Mouse (Mus musculus): ENCODE results near the gene Polr2m. TPM values are rescaled to one million over a fixed set of nuclear protein-coding genes. Genes with fewer than 3 reads are reported as not detected.

Polr2m gene
- 254 and 284 TPM in 2 replicates for polyA plus RNA-seq (2014; fragmentation: Nextera tagmentation; extraction: Ambion mirVana)

GRCm38 (mm10) chr9:71485475-71486094 lies at the start of gene Polr2m:
TSS of gene Polr2m (minus strand) at chr9:71485935.
- H3K4me2 ChIP-seq (ENCODE audit: low read depth, low read length) = peak within 1 kb of the TSS; percentile 72
- WGBS = under 1% methylated on average over 70 of the region's 70 CpGs
- H3K4me1 ChIP-seq (ENCODE audit: control insufficient read depth, insufficient read depth, low read length) = peaks cover 14% of the 10 kb centered on the region
- H3K9ac ChIP-seq (replicated peaks; ENCODE audit: low read depth, low read length) = peak within 1 kb of the TSS; percentile 99
- no peaks in the 10 kb centered on the region for H3K27me3 ChIP-seq (ENCODE audit: control insufficient read depth, insufficient read depth, low read length)
- H3K36me3 ChIP-seq (ENCODE audit: control insufficient read depth, insufficient read depth, low read length) = peaks cover 23% of the 10 kb centered on the region
- H3K27ac ChIP-seq (ENCODE audit: low read depth, low read length) = peak within 1 kb of the TSS; percentile 91
- ATAC-seq (ENCODE audit: low read depth) = peak; percentile 99
- no peaks in the 10 kb centered on the region for H3K9me3 ChIP-seq (ENCODE audit: control insufficient read depth, low read length)
- peak within 1 kb of the TSS; percentile 99 for H3K4me3 ChIP-seq (ENCODE audit: low read depth, low read length)

DNA sequence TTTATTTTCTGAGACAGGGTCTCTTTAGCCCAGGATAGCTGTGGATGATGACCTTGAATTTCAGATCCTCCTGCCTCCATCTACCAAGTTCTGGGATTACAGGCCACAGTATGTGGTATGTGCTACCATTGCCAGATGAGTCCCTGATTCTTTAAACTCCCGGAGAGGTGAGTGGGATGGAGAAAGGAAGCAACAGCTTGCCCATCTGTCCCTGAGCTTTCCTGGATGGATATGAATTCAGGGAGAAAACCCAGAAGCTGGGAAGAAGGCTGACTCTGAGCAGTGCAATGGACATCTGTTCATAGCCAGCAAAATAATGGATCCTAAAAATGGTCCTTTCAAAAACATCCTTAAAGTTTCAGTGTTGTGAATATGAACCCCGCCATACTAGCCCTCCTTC lies 49.3 kb upstream of the Polr2m start:
- no peak overlapping the region for H3K4me3 ChIP-seq (ENCODE audit: low read depth, low read length)
- H3K27ac ChIP-seq (ENCODE audit: low read depth, low read length) = no peak overlapping the region
- 90% methylated on average over 2 of the region's 2 CpGs for WGBS
- H3K4me1 ChIP-seq (ENCODE audit: control insufficient read depth, insufficient read depth, low read length) = no peaks in the 10 kb centered on the region
- H3K36me3 ChIP-seq (ENCODE audit: control insufficient read depth, insufficient read depth, low read length) = no peaks in the 10 kb centered on the region
- H3K9ac ChIP-seq (replicated peaks; ENCODE audit: low read depth, low read length) = no peak overlapping the region
- no peaks in the 10 kb centered on the region for H3K9me3 ChIP-seq (ENCODE audit: control insufficient read depth, low read length)
- H3K4me2 ChIP-seq (ENCODE audit: low read depth, low read length) = no peak overlapping the region
- no peaks in the 10 kb centered on the region for H3K27me3 ChIP-seq (ENCODE audit: control insufficient read depth, insufficient read depth, low read length)
- no peak for ATAC-seq (ENCODE audit: low read depth)

- Histone ChIP-seq H3K4me3 (ENCODE audit: low read depth, low read length) (no peak overlapping the region), H3K27me3 (ENCODE audit: control insufficient read depth, insufficient read depth, low read length) (no peaks in the 10 kb centered on the region), H3K9me3 (ENCODE audit: control insufficient read depth, low read length) (no peaks in the 10 kb centered on the region), H3K4me2 (ENCODE audit: low read depth, low read length) (no peak overlapping the region), H3K9ac (replicated peaks; ENCODE audit: low read depth, low read length) (no peak overlapping the region), H3K4me1 (ENCODE audit: control insufficient read depth, insufficient read depth, low read length) (no peaks in the 10 kb centered on the region), H3K27ac (ENCODE audit: low read depth, low read length) (no peak overlapping the region), H3K36me3 (ENCODE audit: control insufficient read depth, insufficient read depth, low read length) (no peaks in the 10 kb centered on the region)
- ATAC-seq (ENCODE audit: low read depth) = no peak
- whole genome bisulfite sequencing = 66% methylated on average over 2 of the region's 2 CpGs
Measured at GRCm38 (mm10) chr9:71529960-71530359, 44.2 kb upstream of the Polr2m start.

GRCm38 (mm10) chr9:71527438-71527837 lies 41.7 kb upstream of the Polr2m start:
- H3K9me3 ChIP-seq (ENCODE audit: control insufficient read depth, low read length) = no peaks in the 10 kb centered on the region
- no peaks in the 10 kb centered on the region for H3K4me1 ChIP-seq (ENCODE audit: control insufficient read depth, insufficient read depth, low read length)
- WGBS = 18% methylated on average over 9 of the region's 9 CpGs
- H3K4me2 ChIP-seq (ENCODE audit: low read depth, low read length) = no peak overlapping the region
- H3K27ac ChIP-seq (ENCODE audit: low read depth, low read length) = no peak overlapping the region
- H3K9ac ChIP-seq (replicated peaks; ENCODE audit: low read depth, low read length) = no peak overlapping the region
- H3K4me3 ChIP-seq (ENCODE audit: low read depth, low read length) = no peak overlapping the region
- H3K27me3 ChIP-seq (ENCODE audit: control insufficient read depth, insufficient read depth, low read length) = no peaks in the 10 kb centered on the region
- no peaks in the 10 kb centered on the region for H3K36me3 ChIP-seq (ENCODE audit: control insufficient read depth, insufficient read depth, low read length)
- no peak for ATAC-seq (ENCODE audit: low read depth)

DNA sequence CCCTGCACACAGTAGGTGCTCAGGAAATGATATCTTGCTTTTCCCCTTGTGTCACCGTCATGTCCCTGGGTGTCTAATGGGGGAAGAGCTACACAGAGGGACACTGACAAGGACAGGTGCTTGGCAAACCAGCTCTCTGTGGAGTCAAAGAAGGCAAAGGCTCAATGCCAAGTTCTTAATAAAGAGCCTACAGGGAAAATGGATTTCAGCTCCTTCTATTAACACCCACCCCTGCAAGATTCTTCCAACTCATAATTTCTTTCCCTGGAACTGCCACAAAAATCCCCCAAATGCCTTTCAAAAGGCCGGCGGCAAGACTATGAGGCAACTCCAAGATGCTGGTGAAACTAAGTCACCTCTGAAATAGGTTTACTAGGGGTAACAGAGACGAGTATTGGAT lies 38.2 kb upstream of the Polr2m start:
- WGBS = 93% methylated on average over 4 of the region's 4 CpGs
- no peaks in the 10 kb centered on the region for H3K4me1 ChIP-seq (ENCODE audit: control insufficient read depth, insufficient read depth, low read length)
- no peak overlapping the region for H3K9ac ChIP-seq (replicated peaks; ENCODE audit: low read depth, low read length)
- H3K4me3 ChIP-seq (ENCODE audit: low read depth, low read length) = no peak overlapping the region
- no peak overlapping the region for H3K4me2 ChIP-seq (ENCODE audit: low read depth, low read length)
- no peaks in the 10 kb centered on the region for H3K9me3 ChIP-seq (ENCODE audit: control insufficient read depth, low read length)
- no peak overlapping the region for H3K27ac ChIP-seq (ENCODE audit: low read depth, low read length)
- H3K27me3 ChIP-seq (ENCODE audit: control insufficient read depth, insufficient read depth, low read length) = no peaks in the 10 kb centered on the region
- H3K36me3 ChIP-seq (ENCODE audit: control insufficient read depth, insufficient read depth, low read length) = no peaks in the 10 kb centered on the region
- ATAC-seq (ENCODE audit: low read depth) = no peak

DNA sequence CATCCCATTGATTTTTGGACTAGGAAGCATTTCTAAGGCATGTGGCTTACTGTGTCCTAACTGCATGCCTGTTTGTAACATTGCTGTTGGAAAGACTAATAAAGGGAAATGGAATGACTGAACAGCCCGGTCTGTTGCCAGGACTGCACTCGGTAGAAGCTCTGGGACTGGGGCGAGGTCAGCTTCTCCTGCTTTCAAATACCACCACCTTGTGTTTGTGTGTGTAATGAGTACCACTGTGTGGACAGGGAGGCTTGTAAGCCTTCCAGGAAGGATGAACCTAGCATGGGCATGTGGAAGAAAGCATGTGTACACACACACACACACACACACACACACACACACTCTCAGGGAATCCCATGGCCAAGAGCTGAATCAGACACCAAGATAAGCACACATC lies 34.1 kb upstream of the Polr2m start:
- Histone ChIP-seq H3K27me3 (ENCODE audit: control insufficient read depth, insufficient read depth, low read length) (no peaks in the 10 kb centered on the region), H3K9me3 (ENCODE audit: control insufficient read depth, low read length) (no peaks in the 10 kb centered on the region), H3K4me3 (ENCODE audit: low read depth, low read length) (no peak overlapping the region), H3K36me3 (ENCODE audit: control insufficient read depth, insufficient read depth, low read length) (no peaks in the 10 kb centered on the region), H3K27ac (ENCODE audit: low read depth, low read length) (no peak overlapping the region), H3K4me1 (ENCODE audit: control insufficient read depth, insufficient read depth, low read length) (no peaks in the 10 kb centered on the region), H3K9ac (replicated peaks; ENCODE audit: low read depth, low read length) (no peak overlapping the region), H3K4me2 (ENCODE audit: low read depth, low read length) (no peak overlapping the region)
- WGBS = 61% methylated on average over 3 of the region's 3 CpGs
- ATAC-seq (ENCODE audit: low read depth) = no peak

DNA sequence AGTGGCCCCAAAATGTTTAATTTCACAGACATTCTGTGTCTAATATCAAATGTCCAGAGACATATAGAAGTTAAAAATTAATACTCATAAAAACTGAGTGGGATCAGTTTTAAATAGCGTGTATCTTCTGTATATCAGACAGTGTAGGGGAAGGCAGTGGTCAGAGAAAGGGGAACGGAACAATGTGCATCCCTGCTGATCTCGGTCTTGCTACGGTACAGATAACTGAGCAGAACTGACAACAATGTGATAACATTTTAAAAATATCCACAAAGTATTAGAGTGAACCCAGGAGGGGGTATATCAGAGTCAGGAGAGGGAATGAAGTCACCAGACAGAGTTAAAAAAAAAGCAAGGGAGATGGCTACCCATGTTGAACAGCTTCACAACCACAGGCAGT lies 31.8 kb upstream of the Polr2m start:
- Histone ChIP-seq H3K4me3 (ENCODE audit: low read depth, low read length) (no peak overlapping the region), H3K36me3 (ENCODE audit: control insufficient read depth, insufficient read depth, low read length) (no peaks in the 10 kb centered on the region), H3K4me2 (ENCODE audit: low read depth, low read length) (no peak overlapping the region), H3K27ac (ENCODE audit: low read depth, low read length) (no peak overlapping the region), H3K9ac (replicated peaks; ENCODE audit: low read depth, low read length) (no peak overlapping the region), H3K9me3 (ENCODE audit: control insufficient read depth, low read length) (no peaks in the 10 kb centered on the region), H3K4me1 (ENCODE audit: control insufficient read depth, insufficient read depth, low read length) (no peaks in the 10 kb centered on the region), H3K27me3 (ENCODE audit: control insufficient read depth, insufficient read depth, low read length) (no peaks in the 10 kb centered on the region)
- 89% methylated on average over 4 of the region's 4 CpGs for WGBS
- no peak for ATAC-seq (ENCODE audit: low read depth)

DNA sequence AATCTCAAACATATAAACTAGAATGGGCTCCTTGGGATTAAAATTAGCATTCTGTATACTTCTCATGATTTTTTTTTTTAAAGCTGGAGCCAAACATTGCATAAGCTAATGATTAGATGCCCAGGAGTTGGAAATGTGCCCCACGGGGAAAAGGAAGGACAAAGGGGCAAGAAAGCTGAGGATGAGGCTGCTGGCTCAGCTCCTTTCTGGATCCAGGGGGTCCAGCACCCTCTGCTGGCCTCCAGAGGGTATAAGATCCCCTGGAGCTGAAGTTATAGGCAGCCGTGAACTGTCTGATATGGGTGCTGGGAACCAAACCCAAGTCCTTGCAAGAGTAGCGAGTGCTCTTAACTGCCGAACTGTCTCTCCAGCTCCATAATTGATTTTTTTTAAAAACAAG lies 30.1 kb upstream of the Polr2m start:
- ATAC-seq (ENCODE audit: low read depth) = no peak
- Histone ChIP-seq H3K27me3 (ENCODE audit: control insufficient read depth, insufficient read depth, low read length) (no peaks in the 10 kb centered on the region), H3K4me3 (ENCODE audit: low read depth, low read length) (no peak overlapping the region), H3K4me2 (ENCODE audit: low read depth, low read length) (no peak overlapping the region), H3K9me3 (ENCODE audit: control insufficient read depth, low read length) (no peaks in the 10 kb centered on the region), H3K27ac (ENCODE audit: low read depth, low read length) (no peak overlapping the region), H3K4me1 (ENCODE audit: control insufficient read depth, insufficient read depth, low read length) (no peaks in the 10 kb centered on the region), H3K36me3 (ENCODE audit: control insufficient read depth, insufficient read depth, low read length) (no peaks in the 10 kb centered on the region), H3K9ac (replicated peaks; ENCODE audit: low read depth, low read length) (no peak overlapping the region)
- WGBS = 92% methylated on average over 4 of the region's 4 CpGs

DNA sequence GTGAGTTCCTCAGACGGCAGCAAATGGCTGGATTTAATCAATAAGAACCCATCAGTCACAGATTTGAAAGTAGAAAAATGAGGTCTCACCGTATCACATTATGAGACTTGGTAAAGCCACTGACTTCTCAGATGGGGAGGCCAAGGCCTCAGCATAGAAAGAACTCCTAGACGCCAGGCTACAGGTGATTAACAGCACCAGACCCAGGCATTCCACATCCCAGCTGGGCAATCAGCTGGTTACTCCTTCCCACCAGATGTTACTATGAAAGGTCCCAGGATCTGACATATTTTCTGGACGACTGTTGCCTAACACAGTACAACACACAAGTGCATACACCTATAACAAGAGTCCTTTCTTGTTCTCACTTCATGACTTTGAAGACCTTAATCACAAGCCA lies 27.8 kb upstream of the Polr2m start:
- Histone ChIP-seq H3K4me3 (ENCODE audit: low read depth, low read length) (no peak overlapping the region), H3K27me3 (ENCODE audit: control insufficient read depth, insufficient read depth, low read length) (no peaks in the 10 kb centered on the region), H3K9me3 (ENCODE audit: control insufficient read depth, low read length) (no peaks in the 10 kb centered on the region), H3K4me2 (ENCODE audit: low read depth, low read length) (no peak overlapping the region), H3K27ac (ENCODE audit: low read depth, low read length) (no peak overlapping the region), H3K4me1 (ENCODE audit: control insufficient read depth, insufficient read depth, low read length) (no peaks in the 10 kb centered on the region), H3K36me3 (ENCODE audit: control insufficient read depth, insufficient read depth, low read length) (no peaks in the 10 kb centered on the region), H3K9ac (replicated peaks; ENCODE audit: low read depth, low read length) (no peak overlapping the region)
- ATAC-seq (ENCODE audit: low read depth) = no peak
- 67% methylated on average over 4 of the region's 4 CpGs for WGBS

Data from neural tube, embryonic 14.5 days (tissue).